Mouse (Mus musculus) cerebellum, adult 11-12 months (tissue): ENCODE measurements around the gene Dpf2.

ENCODE experiments used
- DNase-seq: peaks from one replicate; pipeline ENCODE4 v3.0.0; 2022

Dpf2 gene

DNA sequence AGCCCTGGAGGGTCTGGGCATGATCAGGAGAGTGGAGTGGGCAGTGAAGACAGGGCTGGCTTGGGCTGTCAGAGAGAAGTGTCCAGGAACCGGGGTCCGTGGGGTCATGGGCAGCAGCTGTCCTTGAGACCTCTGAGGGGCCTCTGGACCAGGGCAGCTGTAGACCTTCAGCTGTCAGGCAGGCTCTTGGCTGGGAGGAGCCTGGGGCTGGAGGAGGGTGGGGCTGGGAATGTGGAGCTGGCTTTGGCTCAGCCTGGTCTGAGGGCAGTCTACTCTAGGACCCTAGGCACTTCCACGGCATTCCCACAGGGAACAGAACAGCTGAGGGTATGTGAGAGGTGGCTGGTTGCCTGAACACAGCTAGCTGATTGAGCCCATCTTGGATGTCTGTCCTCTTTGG is 22.5 kb upstream of the Dpf2 start:
- DNase-seq, result no peak

DNA sequence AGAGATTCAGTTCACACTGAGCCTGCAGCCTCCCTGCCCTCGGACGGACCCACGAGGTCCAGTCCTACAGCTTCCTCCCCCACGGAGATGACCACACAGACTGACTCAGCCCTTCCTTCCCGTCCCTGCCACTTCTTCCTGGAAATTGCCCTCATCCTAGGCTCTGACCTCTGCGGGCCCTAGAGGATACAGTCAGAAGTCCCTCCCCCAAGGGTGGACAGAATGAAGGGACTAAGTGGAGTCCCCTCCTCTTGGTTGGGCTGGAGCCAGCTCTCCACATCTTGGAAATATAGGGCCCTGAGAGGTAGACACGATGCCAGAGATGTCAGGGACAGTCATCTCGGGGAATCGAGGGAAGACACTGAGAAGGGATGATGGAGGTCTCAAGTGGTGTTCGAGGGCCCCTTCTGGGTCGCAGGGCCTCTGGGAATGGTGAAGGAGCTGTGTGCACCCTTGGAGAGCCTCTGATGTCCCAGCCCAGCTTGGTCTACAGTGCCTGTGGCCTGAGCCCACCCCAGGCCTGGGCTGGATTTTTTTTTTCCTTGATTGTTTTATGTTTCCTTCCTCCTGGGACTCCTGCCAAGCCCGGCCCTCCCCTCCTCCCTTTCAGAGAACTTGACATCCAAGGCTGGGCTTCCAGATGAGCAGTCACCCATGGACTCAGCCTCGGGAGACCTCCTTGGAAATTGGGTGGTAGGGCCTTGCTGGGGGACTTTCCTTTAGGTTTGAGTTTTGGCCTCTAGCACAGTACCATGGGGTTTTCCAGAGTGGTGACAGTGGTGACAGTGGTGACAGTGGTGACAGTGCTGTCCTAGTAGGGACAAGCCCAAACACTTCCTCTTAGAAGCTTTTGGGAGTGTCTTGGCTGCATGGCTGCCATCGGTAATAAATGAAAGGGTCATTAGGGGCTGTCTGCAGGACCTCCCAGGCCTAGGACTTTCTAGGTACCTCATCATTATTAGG is 17.1 kb upstream of the Dpf2 start:
- DNase-seq, result no peak

DNA sequence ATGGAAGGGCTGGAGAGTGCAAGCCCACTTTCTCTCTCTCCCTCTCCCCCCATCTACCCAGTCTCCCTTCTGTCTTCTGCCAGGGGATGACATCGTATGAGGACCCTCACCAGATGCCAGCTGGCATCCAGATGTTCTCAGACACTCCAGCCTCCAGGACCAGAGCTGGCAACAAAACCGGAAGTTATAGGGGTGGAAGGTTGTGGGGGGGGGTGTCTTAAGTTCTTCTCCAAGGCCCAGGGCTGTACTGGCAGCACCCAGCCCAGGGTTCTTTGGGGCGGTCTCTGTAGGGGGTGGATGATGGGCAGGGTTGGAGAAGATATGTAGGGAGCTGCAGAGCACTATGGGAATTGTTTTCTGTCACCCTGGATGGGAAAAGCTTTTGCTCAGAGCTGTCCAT is 15.7 kb upstream of the Dpf2 start:
- DNase-seq, result no peak

DNA sequence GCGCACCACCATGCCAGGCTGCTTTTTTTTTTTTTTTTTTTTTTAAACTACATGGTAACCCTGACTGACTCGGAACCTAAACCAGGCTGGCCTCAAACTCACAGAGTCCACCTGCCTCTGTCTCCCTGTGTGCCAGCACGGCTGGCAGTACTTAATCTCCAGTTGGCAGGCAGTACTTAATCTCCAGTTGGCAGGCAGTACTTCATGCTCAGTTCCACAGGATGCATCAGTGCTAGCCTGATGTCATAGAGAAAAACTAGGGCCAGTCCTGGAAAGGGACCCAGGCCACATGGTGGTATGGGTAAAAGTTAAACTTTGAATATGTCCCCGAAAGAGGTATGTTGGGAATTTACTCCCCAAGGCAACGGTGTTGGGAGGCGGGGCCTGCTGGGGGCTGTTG is 15.3 kb upstream of the Dpf2 start:
- DNase-seq, result no peak

DNA sequence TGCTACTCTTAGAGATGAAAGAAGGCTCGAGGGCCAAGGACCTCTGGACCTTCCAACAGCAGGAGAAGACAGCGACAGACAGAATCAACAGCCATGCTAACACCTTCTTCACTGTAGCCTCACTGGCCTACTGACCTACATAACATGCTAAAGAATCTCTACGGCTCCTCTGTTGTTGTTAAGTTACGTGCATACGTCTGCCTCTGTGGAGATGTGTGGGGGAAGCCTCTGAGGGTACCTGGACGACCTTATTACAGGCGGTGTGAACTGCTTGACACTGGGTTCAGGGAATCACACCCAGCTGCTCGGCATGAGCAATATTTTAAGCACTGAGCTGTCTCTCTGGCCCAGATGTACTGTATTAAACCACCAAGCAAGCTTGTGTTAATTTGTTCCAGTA is 14.7 kb upstream of the Dpf2 start:
- DNase-seq, result no peak

DNA sequence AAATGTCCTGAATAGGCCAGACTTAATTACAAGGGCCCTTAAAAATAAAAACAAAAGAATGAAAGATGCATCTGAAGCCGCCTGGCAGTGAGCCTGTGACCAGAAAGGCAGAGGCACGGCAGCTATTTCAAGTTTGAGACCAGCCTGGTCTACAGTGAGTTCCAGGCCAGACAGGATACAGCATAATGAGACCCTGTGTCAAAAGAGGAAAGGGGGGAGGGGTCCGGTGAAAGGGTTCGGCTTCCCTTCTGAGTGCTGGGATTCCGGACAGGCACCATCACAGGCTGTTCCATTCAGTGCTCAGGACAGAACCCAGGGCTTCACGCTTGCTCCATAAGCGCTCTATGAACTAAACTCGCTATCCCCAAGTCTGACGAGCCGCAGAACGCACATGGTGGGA is 14.2 kb upstream of the Dpf2 start:
- no peak for DNase-seq

DNA sequence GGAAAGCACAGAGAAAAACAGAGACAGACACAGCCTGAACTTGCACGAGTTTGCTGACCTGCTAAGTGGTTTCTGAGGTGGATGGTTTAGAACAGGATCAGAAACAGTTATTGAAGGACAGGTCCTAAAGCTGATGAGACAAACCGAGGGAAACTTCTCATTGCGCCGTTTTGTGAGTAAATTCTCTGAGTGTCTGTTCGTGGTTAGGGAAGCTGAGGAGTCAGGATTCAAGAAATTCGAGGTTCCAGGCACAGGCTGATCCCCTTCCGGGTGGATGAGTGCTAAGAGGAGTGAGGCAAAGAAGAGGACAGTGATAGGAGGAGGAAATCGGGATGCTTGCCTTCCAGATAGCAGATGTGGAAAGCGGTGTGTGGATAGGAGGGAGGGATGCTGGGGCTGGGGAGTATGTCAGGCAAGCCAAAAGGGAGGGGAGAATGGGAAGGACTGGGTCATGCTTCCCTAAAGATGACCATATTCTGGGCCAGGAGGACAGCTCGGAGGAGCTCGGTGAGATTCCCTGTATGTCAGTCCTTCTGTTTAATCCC is 12.6 kb upstream of the Dpf2 start:
- DNase-seq, result no peak

DNA sequence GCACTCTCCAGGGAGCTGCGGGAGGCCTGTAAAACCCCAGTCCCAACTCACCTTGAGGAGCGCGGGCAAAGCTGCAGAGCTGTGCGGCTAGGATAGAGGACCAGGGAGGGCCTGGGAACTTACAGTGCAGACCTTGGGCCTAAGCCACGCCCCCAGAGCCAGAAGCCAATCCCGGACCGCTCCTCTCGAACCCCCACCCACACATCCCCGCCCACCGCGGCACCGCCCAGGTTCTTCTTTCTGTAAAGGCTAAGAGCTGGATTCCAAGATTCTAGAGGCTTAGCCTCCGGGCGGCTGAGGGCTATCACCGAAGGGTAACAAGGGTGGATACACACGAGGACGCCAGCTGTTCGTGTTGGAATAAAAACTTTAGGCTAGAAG is 11.9 kb upstream of the Dpf2 start, which contains the start of gene Cdc42ep2:
TSS of gene Cdc42ep2 (minus strand) at position 104 of the 381 bp plus-strand sequence.
- peak; percentile 95 for DNase-seq

DNA sequence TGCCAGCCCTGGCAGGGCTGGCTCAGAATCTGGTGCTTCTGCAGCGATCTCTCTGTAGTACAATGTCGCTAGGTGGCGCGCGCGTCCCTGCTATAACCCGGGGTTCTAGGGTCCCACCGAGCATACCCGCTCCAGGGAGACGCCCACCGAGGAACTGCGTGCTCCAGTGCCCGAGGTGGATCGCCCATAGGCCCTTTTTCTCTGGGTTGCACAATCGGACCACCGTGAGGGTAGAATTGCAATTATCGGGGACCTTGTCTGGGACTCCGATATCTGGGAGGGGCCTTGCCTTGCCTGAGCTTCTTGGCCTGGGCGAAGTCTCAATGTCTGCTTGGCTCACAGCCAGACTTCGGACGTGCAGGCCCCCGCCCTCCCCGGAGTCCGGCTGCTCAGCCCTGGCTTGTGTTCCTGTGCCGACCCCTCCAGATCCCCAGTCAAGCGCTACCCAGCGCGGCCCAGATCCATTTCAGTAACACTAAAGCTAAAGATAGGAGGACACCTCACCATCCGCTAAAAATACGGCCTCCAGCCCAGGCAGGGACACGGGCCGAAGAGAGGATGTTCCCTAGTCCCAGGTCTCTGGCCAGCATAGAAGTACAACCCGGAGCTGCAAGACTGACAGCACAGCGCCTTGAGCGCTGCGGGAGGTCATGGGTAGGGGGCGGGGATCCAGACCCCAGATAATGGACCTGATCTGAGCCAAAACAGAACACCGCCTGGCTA is 11.3 kb upstream of the Dpf2 start:
- peak; percentile 81 for DNase-seq

DNA sequence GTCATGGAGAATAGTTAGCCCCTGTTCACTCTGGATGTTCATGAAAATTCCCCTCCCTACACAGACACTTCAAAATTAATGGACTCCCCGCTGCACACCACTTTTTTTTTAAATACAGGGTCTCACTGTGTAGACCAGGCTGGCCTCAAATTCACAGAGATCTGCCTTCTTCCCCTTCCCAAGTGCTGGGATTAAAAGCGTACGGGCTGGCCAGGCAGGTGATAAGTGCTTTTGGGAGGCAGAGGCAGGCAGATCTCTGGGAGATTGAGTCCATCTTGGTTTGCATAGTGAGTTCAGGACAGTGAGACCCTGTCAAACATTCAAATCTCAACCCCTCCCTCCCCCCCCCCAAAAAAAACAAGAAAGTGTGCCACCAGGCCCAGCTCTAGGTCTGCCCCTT is 10.2 kb upstream of the Dpf2 start:
- no peak for DNase-seq

DNA sequence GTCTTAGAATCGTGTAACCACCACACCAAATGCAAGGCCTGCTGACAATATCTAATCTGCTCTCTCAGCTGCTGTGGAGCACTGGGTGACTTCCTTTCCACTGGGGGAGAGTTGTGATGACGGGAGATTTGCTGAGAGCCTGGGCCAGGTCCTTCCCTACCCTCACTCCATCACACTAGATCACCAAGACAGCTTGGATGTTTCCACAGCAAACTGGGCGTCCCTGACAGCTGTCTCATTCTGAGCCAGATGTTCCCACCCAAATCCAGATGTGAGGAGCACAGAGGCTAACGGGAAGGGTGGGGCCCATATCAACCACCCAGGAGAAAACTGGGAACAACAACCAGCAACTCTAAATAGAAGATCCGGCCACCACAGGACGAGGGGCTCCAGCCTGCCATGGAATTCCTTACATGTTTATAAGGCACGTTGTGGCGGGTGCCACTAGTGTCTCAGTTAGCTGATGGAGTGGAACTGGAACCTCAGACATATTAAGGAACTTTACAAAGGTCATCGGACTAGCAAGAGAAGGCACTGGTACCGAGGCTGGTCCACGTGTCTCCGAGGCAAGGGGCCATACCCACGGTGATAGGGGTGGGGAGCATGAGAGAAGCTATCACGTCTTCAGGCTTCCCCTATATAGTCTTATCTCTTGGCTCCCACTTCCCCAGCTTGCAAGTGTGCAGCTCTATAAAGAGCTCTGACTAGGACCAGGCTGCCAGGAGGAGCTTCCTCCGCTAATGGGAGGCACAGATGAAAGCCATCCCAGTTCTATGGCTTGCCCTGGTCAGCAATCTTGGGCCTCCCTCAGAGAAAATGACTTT is 9.5 kb upstream of the Dpf2 start:
- DNase-seq, result no peak

DNA sequence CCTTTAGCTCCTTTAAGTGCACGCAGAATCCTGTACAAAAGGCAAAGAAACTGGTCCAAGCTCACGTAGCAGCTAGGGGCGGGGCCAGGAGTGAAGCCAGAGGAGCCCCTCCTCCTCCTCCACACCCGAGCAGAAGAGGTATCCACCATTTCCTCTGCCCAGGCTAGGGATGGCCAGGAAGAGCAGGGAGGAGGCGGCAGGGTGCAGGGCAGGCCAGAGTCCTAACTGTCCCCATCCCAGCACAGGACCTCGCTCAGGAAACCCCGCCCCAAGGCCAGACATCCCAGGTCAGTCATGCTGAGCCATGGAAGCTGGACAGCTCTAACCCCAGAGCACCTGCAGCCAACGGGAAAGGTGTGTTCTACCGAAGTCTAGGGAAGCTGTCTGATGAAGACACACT is 8.9 kb upstream of the Dpf2 start:
- no peak for DNase-seq

DNA sequence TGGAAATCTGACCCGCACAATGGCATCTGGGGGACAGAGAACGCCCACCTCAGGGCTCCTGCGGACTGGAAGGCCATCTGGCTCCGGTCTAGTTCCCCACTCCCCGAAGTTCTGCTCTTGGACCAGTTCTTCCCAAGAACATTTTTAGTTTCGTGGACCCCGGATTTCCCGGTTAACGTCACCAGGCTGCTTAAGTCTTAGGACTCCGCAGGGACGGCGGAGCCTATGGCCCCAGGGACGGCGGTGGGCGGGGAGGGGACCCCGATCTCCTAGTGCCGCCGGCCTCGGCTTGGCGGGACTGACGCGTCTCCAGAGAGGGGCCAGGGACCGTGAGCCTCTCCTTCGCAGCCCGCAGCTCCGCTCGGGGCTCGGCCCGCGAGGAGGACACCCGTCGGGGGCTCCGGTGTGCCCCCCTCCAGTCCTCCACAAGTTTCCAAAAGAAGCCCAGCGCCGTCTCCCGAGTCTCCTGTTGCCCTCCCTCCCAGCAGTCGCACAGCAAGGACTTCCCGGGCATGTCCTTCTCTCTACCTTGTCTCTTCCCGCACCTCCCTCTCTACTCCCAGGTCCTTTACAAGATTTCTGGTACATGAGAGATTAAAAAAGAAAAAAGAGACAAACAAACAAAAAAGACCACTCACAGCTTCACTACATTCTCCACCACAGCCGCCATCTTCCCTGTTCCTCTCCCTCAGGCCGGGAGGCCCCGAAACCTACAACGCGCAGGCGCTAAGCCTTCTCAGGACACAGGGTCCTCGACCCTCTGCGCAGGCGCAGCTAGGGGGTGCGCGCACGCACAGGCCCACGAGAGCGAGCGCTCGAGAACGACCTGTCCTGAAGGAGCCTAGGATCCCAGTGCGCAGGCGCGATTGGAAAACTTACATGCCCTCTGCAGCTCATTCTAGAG is 455 bp downstream of the Dpf2 start:
- DNase-seq, result peak; percentile 99

DNA sequence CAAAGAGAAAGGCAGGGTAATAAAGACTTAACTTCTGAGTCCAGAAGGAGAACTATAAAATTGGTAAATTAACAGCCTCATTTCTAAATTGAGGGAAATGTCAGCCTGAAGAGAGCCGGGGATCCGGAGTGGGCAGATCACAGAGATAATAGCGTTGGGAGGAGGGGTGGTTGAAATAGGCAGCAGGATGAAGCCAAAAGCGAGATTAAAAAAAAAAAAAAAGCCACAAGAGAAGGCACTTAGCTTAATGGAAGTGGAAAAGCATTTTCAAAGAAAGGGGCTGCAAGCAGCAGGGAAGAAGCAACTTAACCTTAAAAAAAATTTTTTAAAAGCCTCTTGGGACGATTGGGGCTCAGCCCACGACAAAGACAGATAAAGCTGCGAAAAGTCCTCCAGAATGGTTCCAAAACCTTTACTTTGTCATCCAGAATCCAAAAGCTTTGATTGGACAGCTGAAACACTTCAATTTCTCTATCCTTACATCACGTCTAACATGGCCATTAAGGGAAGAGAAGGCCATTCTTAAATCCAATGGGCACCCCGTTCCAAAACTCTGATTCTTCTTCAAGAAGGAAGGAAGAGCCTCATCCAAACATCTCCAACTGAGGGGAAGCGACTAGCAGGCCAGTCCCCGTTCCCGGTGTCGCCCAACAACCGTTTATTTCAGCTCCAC is 1.2 kb downstream of the Dpf2 start:
- no peak for DNase-seq

DNA sequence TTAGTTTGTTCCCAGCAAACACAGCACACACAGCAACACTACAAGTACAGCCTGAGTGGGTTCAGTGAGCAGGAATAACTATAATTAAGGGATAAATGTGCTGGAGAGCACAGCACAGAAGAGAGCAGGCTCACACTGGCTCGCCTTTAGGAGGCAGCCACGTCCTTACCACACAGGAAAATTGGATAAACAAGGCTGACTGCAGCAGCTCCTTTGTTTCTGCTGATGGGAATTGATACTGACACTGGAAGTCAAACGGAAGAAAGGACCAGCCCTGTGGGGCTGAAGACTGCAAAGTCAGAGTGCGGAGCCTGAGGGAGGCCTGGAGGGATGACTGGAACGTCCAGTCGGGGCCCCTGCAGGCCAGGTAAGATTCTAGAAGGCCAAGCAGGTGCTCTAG is 2.6 kb downstream of the Dpf2 start:
- DNase-seq, result no peak

DNA sequence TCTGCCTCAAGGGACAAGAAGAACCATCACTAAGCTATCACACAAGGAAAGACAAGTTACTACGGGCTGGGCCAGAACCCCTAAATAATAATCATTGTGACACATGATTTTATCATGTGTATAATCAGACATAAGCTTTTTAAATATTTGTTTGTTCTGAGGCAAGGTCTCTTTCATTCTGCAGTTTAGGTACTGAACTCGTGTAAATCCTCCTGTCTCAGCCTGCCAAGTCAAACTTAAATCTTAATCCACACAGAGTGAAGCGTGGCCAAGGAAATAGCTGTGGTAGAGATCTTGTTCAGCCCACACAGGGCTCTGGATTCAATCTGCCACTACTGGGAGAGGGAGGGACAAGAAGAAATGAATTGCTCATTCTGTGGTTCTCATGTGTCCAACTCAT is 5.5 kb downstream of the Dpf2 start:
- no peak for DNase-seq

DNA sequence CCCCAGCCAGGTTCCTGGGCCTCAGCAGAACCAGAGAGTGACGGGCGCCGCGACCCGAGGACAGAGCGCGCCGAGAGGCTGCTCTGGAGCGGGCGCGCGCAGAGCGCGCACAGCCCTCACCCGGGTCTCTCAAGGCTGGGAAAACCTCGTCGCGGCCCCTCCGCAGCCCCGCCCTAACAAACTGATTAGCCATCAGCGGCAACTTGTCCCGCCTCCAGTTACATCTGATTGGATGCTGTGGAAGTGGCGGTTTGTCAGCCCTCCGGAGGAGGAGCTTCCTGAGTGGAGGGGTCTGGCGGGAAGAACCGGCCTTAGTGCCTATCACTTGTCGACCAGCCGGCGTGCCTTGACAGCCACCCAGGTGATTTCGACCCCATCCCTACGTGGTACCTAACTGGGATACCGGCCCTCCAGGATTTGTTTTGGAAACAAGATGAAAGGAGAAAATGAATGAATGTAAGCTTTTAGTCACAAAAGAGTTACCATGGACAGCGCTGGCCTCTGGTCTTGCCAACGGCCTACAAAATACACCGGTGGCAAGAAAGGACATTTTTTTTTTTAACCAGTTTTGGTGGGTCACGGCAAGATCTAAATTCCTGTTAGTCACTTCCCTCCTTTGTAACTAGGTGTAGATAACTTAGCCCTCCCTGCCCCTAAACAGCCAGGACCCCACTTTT is 18.7 kb downstream of the Dpf2 start, which contains the start of gene Tigd3:
TSS of gene Tigd3 (minus strand) at position 148 of the 677 bp plus-strand sequence.
- peak; percentile 95 for DNase-seq

DNA sequence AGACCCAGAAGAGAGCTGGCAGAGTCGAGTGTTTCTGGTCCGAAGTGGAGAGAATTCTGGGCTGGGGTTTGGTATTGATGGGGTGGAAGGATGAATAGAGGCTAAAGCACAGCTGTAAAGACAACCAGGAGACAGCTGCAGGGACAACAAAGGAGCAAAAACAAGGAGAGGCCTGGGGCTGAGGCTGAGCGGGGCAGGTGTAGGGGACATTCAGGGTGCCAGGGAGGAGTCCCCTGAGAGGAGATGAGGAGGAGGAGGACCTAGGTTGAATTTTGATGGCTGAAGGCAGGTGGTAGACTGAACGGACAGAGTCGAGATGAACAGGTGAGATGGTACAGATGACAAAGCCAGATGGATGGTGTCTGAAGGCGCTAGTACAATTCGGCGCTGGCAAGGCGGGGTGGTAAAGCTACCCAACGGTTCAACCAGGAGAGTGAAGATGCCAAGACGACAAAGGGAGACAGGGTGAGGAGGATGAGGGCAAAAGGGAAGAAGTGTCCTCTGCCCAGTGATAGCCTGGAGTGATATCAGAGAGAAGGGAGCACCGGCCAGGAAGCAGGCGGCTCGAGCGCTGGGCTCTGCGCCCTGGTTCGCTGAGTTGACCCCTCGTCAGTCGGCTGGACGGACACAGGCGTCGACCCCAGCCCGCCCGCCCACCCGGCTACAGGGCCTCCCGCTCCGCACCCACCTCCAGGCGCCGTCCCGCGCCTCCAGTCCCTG is 19.4 kb downstream of the Dpf2 start:
- no peak for DNase-seq

DNA sequence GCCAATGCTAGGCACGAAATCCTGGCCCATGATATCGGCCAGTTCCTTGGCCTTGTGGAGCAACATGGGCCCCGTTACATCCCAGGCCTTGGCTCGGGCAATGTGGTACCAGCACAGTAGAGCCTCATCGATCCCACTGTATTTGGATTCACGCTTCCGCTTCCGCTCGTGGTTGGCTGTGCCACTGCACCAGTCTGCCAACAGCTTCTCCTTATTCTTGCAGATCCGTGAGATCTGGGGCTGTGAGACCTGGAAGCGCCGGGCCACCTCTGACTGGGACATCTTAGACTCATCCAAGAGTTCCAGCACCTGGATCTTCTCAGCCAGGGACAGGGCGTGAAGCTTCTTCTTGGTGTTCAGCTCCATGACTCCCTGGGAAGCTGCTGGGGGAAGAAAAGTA is 20.1 kb downstream of the Dpf2 start:
- DNase-seq, result no peak

DNA sequence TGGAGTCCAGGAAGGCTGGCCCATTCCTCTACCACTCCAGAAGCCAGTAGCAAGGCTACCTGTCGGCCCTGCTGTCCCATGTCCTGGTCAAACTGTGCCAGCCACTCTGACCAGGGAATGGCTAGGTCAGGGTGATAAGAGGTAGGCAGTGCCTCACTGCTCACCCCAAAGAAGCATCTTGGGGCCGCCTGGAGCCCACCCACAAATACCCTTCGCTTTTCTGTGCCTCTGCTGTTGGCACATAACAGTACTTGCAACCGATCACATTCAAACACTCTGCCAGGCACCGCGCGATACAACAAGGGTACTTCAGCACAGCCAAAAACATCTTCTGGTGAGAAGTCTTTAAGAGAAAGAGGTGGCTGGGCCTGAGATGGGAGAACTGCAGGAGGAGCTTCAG is 20.5 kb downstream of the Dpf2 start:
- no peak for DNase-seq
